Mouse (Mus musculus) frontal cortex, adult 2 months (tissue): ENCODE measurements around the gene Cryab. TPM values are rescaled to one million over a fixed set of nuclear protein-coding genes. Genes with fewer than 3 reads are reported as not detected.

Source experiments
- DNase-seq, 2 experiments: peaks; one replicate each; pipeline ENCODE4 v3.0.0; 2022; ENCODE audit warnings: low spot score in 1 of 2; ENCODE audit errors: extremely low spot score in 1 of 2
- polyA plus RNA-seq: library from polyadenylated mRNA; depleted of rRNA; stranded (reverse); fragments of >200 nt; gene quantifications from 2 replicates; pipeline ENCODE4 v1.2.3, GENCODE M21; 2012

The Cryab gene
- polyA plus RNA-seq, 1 experiment, result 141 TPM

DNA sequence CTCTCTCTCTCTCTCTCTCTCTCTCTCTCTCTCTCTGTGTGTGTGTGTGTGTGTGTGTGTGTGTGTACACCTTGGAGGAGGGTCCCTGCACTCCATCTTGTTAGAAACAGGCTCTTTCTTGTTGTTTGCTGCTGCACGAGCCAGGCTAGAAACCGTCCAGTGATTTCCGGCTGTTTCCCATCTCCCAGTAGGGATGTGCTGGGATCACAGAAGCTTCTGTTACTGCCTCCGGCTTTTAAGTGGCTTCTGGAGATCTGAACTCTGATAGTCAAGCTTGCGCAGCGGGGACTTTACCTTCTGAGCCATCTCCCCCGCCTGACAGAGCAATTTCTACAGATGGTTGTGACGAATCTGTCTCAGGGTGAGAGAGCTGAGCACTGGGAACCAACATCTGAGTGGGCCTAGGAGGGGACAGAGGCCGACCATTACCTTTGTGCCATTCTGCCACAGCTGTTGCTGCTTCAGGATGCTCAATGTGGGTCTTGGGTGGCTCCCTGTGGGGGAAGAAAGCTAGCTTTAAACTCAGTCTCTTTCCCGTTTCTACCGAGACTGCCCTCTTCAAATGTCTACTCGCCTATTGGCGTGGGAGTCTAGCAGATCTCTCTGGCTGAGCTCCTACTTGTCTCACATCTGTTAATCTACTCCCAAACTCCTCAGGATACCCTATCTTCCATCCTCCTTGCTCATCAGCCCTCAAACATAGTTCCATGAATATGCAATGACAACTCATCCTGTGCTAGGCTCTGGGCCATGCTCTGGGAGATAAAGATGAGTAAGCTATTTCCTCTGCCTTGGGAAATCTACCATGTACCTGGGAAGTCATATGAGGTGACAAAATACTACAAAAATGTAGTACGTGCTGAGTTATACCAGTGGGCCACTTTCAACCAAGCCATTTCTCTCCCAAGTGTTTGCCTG, 10.0 kb upstream of the Cryab start:
- DNase-seq, result peak in 1 of 2 experiments; percentile 58

GRCm38 (mm10) chr9:50742261-50742660, 8.9 kb upstream of the Cryab start:
- DNase-seq, result no peak

- DNase-seq, result no peak
These were observed 8.4 kb upstream of the Cryab start for GRCm38 (mm10) chr9:50742744-50743143.

- no peak for DNase-seq
These were observed 5.3 kb upstream of the Cryab start for GRCm38 (mm10) chr9:50745806-50746205.

DNA sequence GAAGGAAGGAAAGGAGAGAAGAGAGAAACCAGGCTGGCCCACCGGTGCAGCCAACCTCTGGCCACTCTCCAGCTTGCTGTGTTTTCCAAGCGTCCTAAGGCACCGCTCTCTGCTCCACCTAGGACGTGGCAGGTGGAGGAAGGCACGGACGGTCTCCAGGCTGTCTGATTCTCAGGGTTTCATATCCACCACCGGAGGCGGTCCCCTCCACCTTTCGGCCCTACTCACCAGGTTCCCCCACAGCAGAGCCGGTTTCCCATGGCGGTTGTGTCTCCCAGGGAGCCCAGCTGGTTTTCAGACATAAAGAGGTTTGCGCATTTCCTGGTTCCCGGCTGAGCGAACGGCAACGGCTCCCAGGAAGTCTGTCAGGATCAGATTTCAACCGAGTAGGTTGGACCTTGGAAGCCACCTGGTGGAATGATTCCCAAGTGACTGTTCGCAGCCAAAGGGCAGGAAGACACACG, 4.9 kb upstream of the Cryab start, which contains the start of gene 2310030G06Rik:
Gene 2310030G06Rik (minus strand): TSS at position 323 of the 464 bp plus-strand sequence.
- DNase-seq, result no peak

GRCm38 (mm10) chr9:50750706-50751105, 419 bp upstream of the Cryab start:
- DNase-seq, result no peak

- no peak for DNase-seq
These were observed 1.0 kb downstream of the Cryab start, which contains the start of gene Hspb2 for GRCm38 (mm10) chr9:50752054-50752602. Gene Hspb2 (minus strand): TSS chr9:50752354.

GRCm38 (mm10) chr9:50752784-50753615, 1.9 kb downstream of the Cryab start:
- DNase-seq, result peak; percentile 54 to 80

GRCm38 (mm10) chr9:50753947-50754346, 2.8 kb downstream of the Cryab start:
- DNase-seq, result peak in 1 of 2 experiments; percentile 33

GRCm38 (mm10) chr9:50756711-50757110, 5.6 kb downstream of the Cryab start:
- DNase-seq, result no peak

GRCm38 (mm10) chr9:50761520-50762243, 10.6 kb downstream of the Cryab start:
- DNase-seq, result no peak

DNA sequence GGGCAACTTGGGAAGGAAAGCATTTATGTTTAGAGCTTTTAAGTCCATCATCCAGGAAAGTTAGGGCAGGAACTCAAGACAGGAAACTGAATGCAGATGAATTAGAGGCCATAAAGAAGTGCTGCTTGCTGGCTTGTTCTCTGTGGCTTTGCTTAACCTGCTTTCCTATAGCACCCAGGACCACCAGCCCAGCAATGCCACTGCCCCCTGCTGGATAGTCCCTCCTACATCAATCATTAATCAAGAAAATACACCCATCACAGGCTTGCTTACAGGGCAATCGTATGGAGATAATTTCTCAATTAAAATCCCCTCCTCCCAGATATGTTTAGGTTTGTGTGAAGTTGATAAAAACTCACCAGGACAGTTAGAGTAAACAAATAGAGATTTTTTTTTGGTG, 12.2 kb downstream of the Cryab start:
- no peak for DNase-seq

- DNase-seq, result peak in 1 of 2 experiments; percentile 30
These were observed 16.5 kb downstream of the Cryab start for GRCm38 (mm10) chr9:50767531-50768106.

DNA sequence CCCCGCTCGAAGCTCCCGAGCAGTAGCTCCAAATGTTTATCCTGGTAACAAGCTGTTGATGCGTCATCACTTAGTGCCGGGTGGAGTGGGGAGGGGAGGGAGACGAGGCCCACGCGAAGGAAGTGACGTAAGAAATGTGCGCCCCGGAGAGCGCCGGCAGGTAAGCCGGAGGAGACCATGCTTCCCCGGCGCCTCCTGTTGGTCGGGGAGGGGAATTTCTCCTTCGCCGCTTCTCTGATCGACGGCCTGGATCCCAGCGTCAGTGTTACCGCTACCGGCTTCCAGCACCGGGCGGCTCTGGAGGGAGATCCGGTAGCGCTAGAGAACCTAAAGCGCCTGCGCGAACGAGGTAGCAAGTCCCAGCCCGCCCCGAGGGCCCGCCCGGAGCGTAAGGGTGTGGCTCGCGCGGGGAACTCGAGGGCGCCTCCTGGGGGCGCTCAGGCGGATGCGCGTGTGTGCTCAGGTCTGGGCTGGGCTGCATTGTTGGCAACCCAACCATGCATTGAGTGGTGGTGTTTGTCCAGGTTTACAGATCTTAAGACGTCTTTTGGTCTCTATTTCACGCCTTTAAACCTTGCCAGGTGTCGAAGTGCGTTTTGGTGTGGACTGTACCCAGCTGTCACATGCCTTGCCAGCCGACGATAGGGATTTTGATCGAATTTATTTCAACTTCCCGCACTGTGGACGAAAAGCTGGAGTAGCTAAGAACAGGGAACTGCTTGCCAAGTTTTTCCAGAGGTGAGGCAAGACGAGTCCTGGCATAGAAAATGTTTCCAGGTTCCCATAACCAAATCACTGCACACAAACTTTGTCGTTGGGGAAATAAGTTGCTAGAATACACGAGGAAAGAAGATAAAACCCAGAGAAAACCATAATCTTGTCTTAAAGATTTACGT, 17.2 kb downstream of the Cryab start, which contains the start of gene Fdxacb1:
Gene Fdxacb1 (plus strand): TSS at position 130 of the 896 bp plus-strand sequence.
- DNase-seq, result peak; percentile 99

GRCm38 (mm10) chr9:50770011-50770410, 18.9 kb downstream of the Cryab start:
- no peak for DNase-seq

- DNase-seq, result no peak
These were observed 22.9 kb downstream of the Cryab start for GRCm38 (mm10) chr9:50774026-50774462.

DNA sequence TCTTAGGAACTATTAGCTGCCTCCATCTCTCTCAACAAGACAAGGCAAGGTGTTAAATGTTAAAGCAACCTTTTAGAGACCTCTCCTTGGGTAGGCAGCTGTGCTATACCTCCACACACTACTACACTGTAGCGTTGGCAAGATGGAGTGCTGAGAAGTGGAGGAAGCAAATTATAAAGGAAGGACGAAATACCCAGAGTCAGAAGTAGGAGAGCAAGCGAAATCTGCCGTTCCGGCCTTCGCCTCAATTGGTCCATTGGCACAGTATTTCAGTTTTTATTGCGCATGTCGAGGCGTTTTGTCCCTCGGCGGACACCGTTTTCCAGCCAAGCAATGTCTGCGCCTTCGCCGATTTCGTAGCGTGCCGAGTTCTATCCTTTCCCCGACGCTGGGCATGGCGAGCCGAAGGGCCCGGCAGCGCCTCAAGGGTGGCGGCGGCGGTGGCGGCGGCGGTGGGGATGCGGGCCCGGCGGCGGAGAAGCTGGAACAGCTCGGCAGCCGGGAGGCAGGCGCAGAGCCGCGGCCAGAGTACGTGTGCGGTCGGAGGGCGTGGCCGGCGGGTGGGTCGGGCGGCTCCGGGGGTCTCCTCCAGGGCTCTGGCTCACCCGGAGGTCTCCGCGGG, 24.0 kb downstream of the Cryab start, which contains the start of the genes Alg9 and 1110032A03Rik:
Gene Alg9 (plus strand): TSS at position 29 of the 622 bp plus-strand sequence.
Gene 1110032A03Rik (minus strand): TSS at position 530 of the 622 bp plus-strand sequence.
- DNase-seq, result peak; percentile 69 to 92

DNA sequence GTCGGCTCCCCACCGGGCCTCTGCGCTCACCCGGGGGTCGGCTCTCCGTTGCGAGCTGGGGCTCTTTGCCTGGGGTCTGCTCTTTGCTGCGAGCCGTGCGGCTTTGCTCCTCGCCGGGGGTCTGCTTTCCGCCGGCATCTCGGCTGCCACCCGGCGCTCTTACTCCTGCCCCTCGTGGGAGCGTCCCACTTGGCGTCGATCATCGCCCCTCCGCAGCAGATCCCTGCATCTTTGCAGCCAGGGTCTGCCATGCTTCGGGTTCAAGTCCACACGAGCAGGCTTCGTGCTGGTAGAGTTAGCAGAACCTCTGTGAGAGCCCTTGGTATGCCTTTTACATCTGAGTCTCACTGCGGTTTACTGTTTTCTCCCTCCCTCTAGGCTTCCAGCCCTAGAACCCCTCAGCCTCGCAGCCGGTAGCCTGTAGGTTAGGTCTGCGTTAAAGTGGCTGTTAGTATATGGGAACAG, 24.6 kb downstream of the Cryab start:
- no peak for DNase-seq
